Mouse (Mus musculus) liver, adult 2 months (tissue): ENCODE results near the gene Cda.

ENCODE experiments used
- CTCF ChIP-seq: fragments of 200-500 bp; IDR thresholded peaks from 2 replicates; pipeline ENCODE4 v1.5.1; 2011; ENCODE audit warnings: low read depth, low read length, control low read depth
- POLR2A ChIP-seq: fragments of 200-500 bp; IDR thresholded peaks from 2 replicates; pipeline ENCODE4 v1.6.1; 2011; ENCODE audit warnings: low read length, control low read depth; ENCODE audit not compliant: insufficient read depth; ENCODE audit errors: extremely low read depth

- no peak for TF ChIP-seq POLR2A
- TF ChIP-seq CTCF: no peak
These were observed 48.6 kb upstream of the Cda start for GRCm38 (mm10) chr4:138416414-138416813.
